In the genomic region with DNA sequence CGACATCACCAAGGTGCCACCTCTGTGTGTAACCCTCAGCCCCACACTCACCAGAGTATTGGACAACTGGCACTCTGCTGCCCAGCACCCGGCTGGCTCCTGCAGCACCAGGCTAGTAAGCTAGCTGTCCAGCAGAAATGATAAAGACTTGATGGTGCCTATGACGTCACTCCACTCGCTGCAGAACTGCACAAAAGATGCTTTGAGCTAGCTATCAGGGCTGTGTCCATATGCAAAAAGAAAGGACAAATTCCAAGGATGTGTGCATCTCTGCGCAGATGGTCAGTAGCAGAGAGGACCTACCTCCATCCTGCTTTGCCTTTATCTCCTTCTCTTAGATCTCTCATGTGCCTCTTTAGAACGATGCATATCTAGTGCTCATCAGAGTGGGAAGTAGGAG, we compare ENCODE assay signal across 23 mouse cellular contexts. TPM values are rescaled to one million over a fixed set of nuclear protein-coding genes. Genes with fewer than 3 reads are reported as not detected.
"Had no signal": no experiment of that assay in that cellular context is flagged by ENCODE, and none has a peak within 500 bp of the region (broad histone marks: within the 10 kb centered on the region; RNA-seq: fewer than 3 reads in every experiment).

A gene (minus strand): TSS at position 101 of the 400 bp plus-strand sequence.

- H3K4me3 ChIP-seq: midbrain, embryonic 10.5 days; midbrain, embryonic 12.5 days; myocyte; neural tube, embryonic 13.5 days; neural tube, embryonic 15.5 days; stomach, embryonic 15.5 days had no signal

- DNase-seq: lung, adult 18-20 months; lung, embryonic 14.5 days; lung, postnatal 10 days; lung, postnatal 4 days; midbrain, embryonic 14.5 days; right cerebral cortex, postnatal 14 days; thymus, adult 2 months; thymus, postnatal 25 days; thymus, postnatal 4 days had no signal

- H3K36me3 ChIP-seq: midbrain, embryonic 10.5 days; midbrain, embryonic 12.5 days; neural tube, embryonic 13.5 days; neural tube, embryonic 15.5 days; stomach, embryonic 15.5 days had no signal

- H3K27ac ChIP-seq: midbrain, embryonic 10.5 days; midbrain, embryonic 12.5 days; neural tube, embryonic 13.5 days; neural tube, embryonic 15.5 days; stomach, embryonic 15.5 days; stomach, postnatal 0 days had no signal

- H3K27me3 ChIP-seq: stomach, embryonic 15.5 days had no signal

- H3K9me3 ChIP-seq: midbrain, embryonic 10.5 days; midbrain, embryonic 12.5 days; neural tube, embryonic 13.5 days; neural tube, embryonic 15.5 days; stomach, embryonic 15.5 days had no signal

- H3K4me2 ChIP-seq: lung, embryonic 14.5 days; midbrain, embryonic 12.5 days; neural tube, embryonic 13.5 days; neural tube, embryonic 15.5 days; stomach, embryonic 15.5 days had no signal

- ATAC-seq: midbrain, embryonic 16.5 days had no signal

- H3K4me1 ChIP-seq: midbrain, embryonic 12.5 days; neural tube, embryonic 13.5 days; stomach, embryonic 15.5 days had no signal

- H3K9ac ChIP-seq: lung, embryonic 14.5 days; midbrain, embryonic 12.5 days; neural tube, embryonic 13.5 days; neural tube, embryonic 15.5 days; stomach, embryonic 15.5 days had no signal

RNA-seq across cellular contexts. Expression of the gene that starts here (rescaled TPM):
- total RNA-seq: megakaryocyte, adult 5-6 weeks; megakaryocyte-erythroid progenitor cell, adult 5-6 weeks had no signal
- polyA plus RNA-seq: lung, embryonic 14.5 days; lung, embryonic 16.5 days; midbrain, embryonic 10.5 days; midbrain, embryonic 12.5 days; midbrain, embryonic 14.5 days; midbrain, embryonic 16.5 days; myocyte; neural tube, embryonic 11.5 days; neural tube, embryonic 13.5 days; neural tube, embryonic 15.5 days; testis, adult 2 months; urinary bladder, adult 2 months had no signal
